Mouse (Mus musculus): ENCODE data around the gene Med24.

DNA sequence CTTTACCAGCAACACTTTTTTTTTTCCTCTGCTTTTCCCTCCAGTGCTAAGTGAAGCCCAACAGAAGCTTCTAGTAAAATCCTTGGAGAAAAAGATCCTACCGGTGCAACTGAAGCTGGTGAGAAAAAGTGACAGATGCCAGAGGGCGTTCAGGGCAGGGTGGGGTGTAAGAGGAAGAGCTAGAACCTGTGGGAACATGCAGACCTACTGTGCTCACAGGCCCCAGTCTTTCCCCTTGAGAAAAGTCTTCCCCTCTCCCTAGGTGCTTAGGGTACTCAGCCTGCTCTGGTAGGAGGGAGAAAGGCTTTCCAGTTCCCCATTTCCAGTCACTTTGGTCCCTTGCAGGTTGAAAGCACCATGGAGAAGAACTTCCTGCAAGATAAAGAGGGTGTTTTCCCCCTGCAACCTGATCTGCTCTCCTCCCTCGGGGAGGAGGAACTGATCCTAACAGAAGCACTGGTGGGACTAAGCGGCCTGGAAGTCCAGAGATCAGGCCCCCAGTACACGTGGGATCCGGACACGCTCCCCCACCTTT is 53.3 kb downstream of the Med24 start:
- TF ChIP-seq CTCF (IDR thresholded peaks at IDR 0.05; ENCODE audit: control insufficient read depth, insufficient read depth, insufficient read length) (no peak), USF1 (IDR thresholded peaks at IDR 0.05; ENCODE audit: low read depth) (no peak), MAX (IDR thresholded peaks at IDR 0.05) (no peak)

Measured in C2C12 (cell line).